Mouse (Mus musculus): ENCODE results near the gene Ctcfl. TPM values are rescaled to one million over a fixed set of nuclear protein-coding genes. Genes with fewer than 3 reads are reported as not detected.

Gene Ctcfl
- polyA plus RNA-seq, 1 experiment from 2014 or later, result not detected

- Histone ChIP-seq H3K27me3 (ENCODE audit: control insufficient read depth, insufficient read depth, low read length) (no peaks in the 10 kb centered on the region), H3K9ac (ENCODE audit: low read length) (no peak overlapping the region), H3K9me3 (ENCODE audit: control insufficient read depth, low read length) (no peaks in the 10 kb centered on the region), H3K4me3 (ENCODE audit: low read depth, low read length) (no peak overlapping the region), H3K27ac (replicated peaks) (no peak overlapping the region), H3K4me1 (replicated peaks; ENCODE audit: control insufficient read depth, insufficient read depth) (0 out of 2 replicates have a peak, but pooled peaks cover 2% of the 10 kb centered on the region), H3K4me2 (replicated peaks; ENCODE audit: low read depth) (no peak overlapping the region), H3K36me3 (ENCODE audit: control insufficient read depth, insufficient read depth, low read length) (no peaks in the 10 kb centered on the region)
- no peak for DNase-seq (ENCODE audit: low spot score)
- no peak for ATAC-seq (ENCODE audit: low FRiP score, low TSS enrichment)
- no peak for TF ChIP-seq EP300 (optimal IDR thresholded peaks at IDR 0.05)
- TF ChIP-seq CTCF (IDR thresholded peaks at IDR 0.05; ENCODE audit: low read depth), result no peak
- WGBS, result 93% methylated on average over 10 of the region's 10 CpGs
These were observed 36.6 kb upstream of the Ctcfl start for GRCm38 (mm10) chr2:173155907-173156306.

GRCm38 (mm10) chr2:173154962-173155361 is 35.6 kb upstream of the Ctcfl start:
- no peak overlapping the region for H3K27ac ChIP-seq (replicated peaks)
- H3K4me3 ChIP-seq (ENCODE audit: low read depth, low read length), result no peak overlapping the region
- H3K36me3 ChIP-seq (ENCODE audit: control insufficient read depth, insufficient read depth, low read length), result no peaks in the 10 kb centered on the region
- TF ChIP-seq EP300 (optimal IDR thresholded peaks at IDR 0.05), result no peak
- TF ChIP-seq CTCF (IDR thresholded peaks at IDR 0.05; ENCODE audit: low read depth), result no peak
- WGBS, result 88% methylated on average over 14 of the region's 14 CpGs
- DNase-seq (ENCODE audit: low spot score) (no peak), ATAC-seq (ENCODE audit: low FRiP score, low TSS enrichment) (no peak)
- no peak overlapping the region for H3K9ac ChIP-seq (ENCODE audit: low read length)
- no peaks in the 10 kb centered on the region for H3K27me3 ChIP-seq (ENCODE audit: control insufficient read depth, insufficient read depth, low read length)
- H3K4me2 ChIP-seq (replicated peaks; ENCODE audit: low read depth), result no peak overlapping the region
- no peaks in the 10 kb centered on the region for H3K9me3 ChIP-seq (ENCODE audit: control insufficient read depth, low read length)
- H3K4me1 ChIP-seq (replicated peaks; ENCODE audit: control insufficient read depth, insufficient read depth), result 0 out of 2 replicates have a peak, but pooled peaks cover 2% of the 10 kb centered on the region

GRCm38 (mm10) chr2:173154513-173154912 is 35.2 kb upstream of the Ctcfl start:
- no peak overlapping the region for H3K4me2 ChIP-seq (replicated peaks; ENCODE audit: low read depth)

GRCm38 (mm10) chr2:173153266-173153665 is 33.9 kb upstream of the Ctcfl start:
- no peak overlapping the region for H3K27ac ChIP-seq (replicated peaks)

More at GRCm38 (mm10) chr2:173154513-173154912, 35.2 kb upstream of the Ctcfl start:
- Histone ChIP-seq H3K27ac (replicated peaks) (no peak overlapping the region), H3K4me3 (ENCODE audit: low read depth, low read length) (no peak overlapping the region), H3K4me1 (replicated peaks; ENCODE audit: control insufficient read depth, insufficient read depth) (no peaks in the 10 kb centered on the region), H3K9ac (ENCODE audit: low read length) (no peak overlapping the region), H3K27me3 (ENCODE audit: control insufficient read depth, insufficient read depth, low read length) (no peaks in the 10 kb centered on the region), H3K9me3 (ENCODE audit: control insufficient read depth, low read length) (no peaks in the 10 kb centered on the region), H3K36me3 (ENCODE audit: control insufficient read depth, insufficient read depth, low read length) (no peaks in the 10 kb centered on the region)
- no peak for DNase-seq (ENCODE audit: low spot score)
- 88% methylated on average over 13 of the region's 13 CpGs for WGBS
- no peak for TF ChIP-seq EP300 (optimal IDR thresholded peaks at IDR 0.05)
- TF ChIP-seq CTCF (IDR thresholded peaks at IDR 0.05; ENCODE audit: low read depth), result no peak
- no peak for ATAC-seq (ENCODE audit: low FRiP score, low TSS enrichment)

GRCm38 (mm10) chr2:173152436-173153151 is 33.3 kb upstream of the Ctcfl start, which contains the start of gene Pck1:
TSS of gene Pck1 (plus strand) at chr2:173153048.
- no peak within 1 kb of the TSS for H3K27ac ChIP-seq (replicated peaks)
- H3K4me1 ChIP-seq (replicated peaks; ENCODE audit: control insufficient read depth, insufficient read depth), result no peaks in the 10 kb centered on the region
- ATAC-seq (ENCODE audit: low FRiP score, low TSS enrichment) (peak; percentile 79), DNase-seq (ENCODE audit: low spot score) (peak; percentile 73)
- H3K9me3 ChIP-seq (ENCODE audit: control insufficient read depth, low read length), result no peaks in the 10 kb centered on the region
- H3K9ac ChIP-seq (ENCODE audit: low read length), result no peak within 1 kb of the TSS
- no peak within 1 kb of the TSS for H3K4me3 ChIP-seq (ENCODE audit: low read depth, low read length)
- no peaks in the 10 kb centered on the region for H3K36me3 ChIP-seq (ENCODE audit: control insufficient read depth, insufficient read depth, low read length)
- no peaks in the 10 kb centered on the region for H3K27me3 ChIP-seq (ENCODE audit: control insufficient read depth, insufficient read depth, low read length)
- WGBS, result 53% methylated on average over 13 of the region's 13 CpGs
- no peak within 1 kb of the TSS for H3K4me2 ChIP-seq (replicated peaks; ENCODE audit: low read depth)
- TF ChIP-seq EP300 (optimal IDR thresholded peaks at IDR 0.05), result no peak
- no peak for TF ChIP-seq CTCF (IDR thresholded peaks at IDR 0.05; ENCODE audit: low read depth)

More at GRCm38 (mm10) chr2:173153266-173153665, 33.9 kb upstream of the Ctcfl start:
- Histone ChIP-seq H3K9ac (ENCODE audit: low read length) (no peak overlapping the region), H3K36me3 (ENCODE audit: control insufficient read depth, insufficient read depth, low read length) (no peaks in the 10 kb centered on the region), H3K4me3 (ENCODE audit: low read depth, low read length) (no peak overlapping the region), H3K4me2 (replicated peaks; ENCODE audit: low read depth) (no peak overlapping the region), H3K27me3 (ENCODE audit: control insufficient read depth, insufficient read depth, low read length) (no peaks in the 10 kb centered on the region), H3K9me3 (ENCODE audit: control insufficient read depth, low read length) (no peaks in the 10 kb centered on the region), H3K4me1 (replicated peaks; ENCODE audit: control insufficient read depth, insufficient read depth) (no peaks in the 10 kb centered on the region)
- ATAC-seq (ENCODE audit: low FRiP score, low TSS enrichment) (no peak), DNase-seq (ENCODE audit: low spot score) (no peak)
- WGBS, result 84% methylated on average over 10 of the region's 10 CpGs
- TF ChIP-seq CTCF (IDR thresholded peaks at IDR 0.05; ENCODE audit: low read depth) (no peak), EP300 (optimal IDR thresholded peaks at IDR 0.05) (no peak)

GRCm38 (mm10) chr2:173151784-173152284 is 32.5 kb upstream of the Ctcfl start:
- 84% methylated on average over 7 of the region's 7 CpGs for WGBS
- no peak for TF ChIP-seq CTCF (IDR thresholded peaks at IDR 0.05; ENCODE audit: low read depth)
- TF ChIP-seq EP300 (optimal IDR thresholded peaks at IDR 0.05), result no peak
- Histone ChIP-seq H3K4me1 (replicated peaks; ENCODE audit: control insufficient read depth, insufficient read depth) (no peaks in the 10 kb centered on the region), H3K4me3 (ENCODE audit: low read depth, low read length) (no peak overlapping the region), H3K4me2 (replicated peaks; ENCODE audit: low read depth) (no peak overlapping the region), H3K9ac (ENCODE audit: low read length) (no peak overlapping the region), H3K36me3 (ENCODE audit: control insufficient read depth, insufficient read depth, low read length) (no peaks in the 10 kb centered on the region), H3K27ac (replicated peaks) (no peak overlapping the region), H3K27me3 (ENCODE audit: control insufficient read depth, insufficient read depth, low read length) (no peaks in the 10 kb centered on the region), H3K9me3 (ENCODE audit: control insufficient read depth, low read length) (no peaks in the 10 kb centered on the region)
- DNase-seq (ENCODE audit: low spot score) (no peak), ATAC-seq (ENCODE audit: low FRiP score, low TSS enrichment) (0 out of 2 replicates have a peak, but pooled peaks have one; percentile 8)
